Mouse (Mus musculus) myocyte (in vitro differentiated cells): ENCODE data around the gene Pogk.

Source experiments
- MYOD1 ChIP-seq, 3 experiments: IDR thresholded peaks; one replicate each; pipeline ENCODE4 v1.6.1; 2011; ENCODE audit warnings: control low read depth in 2 of 3, low read depth in 2 of 3, mild to moderate bottlenecking in 2 of 3, moderate library complexity in 1 of 3; ENCODE audit not compliant: insufficient read length in 2 of 3, control insufficient read depth in 1 of 3
- MYOG ChIP-seq, 3 experiments: IDR thresholded peaks; one replicate each; pipeline ENCODE4 v1.6.1; 2011; ENCODE audit warnings: control low read depth in 2 of 3, low read depth in 2 of 3, mild to moderate bottlenecking in 2 of 3; ENCODE audit not compliant: insufficient read length in 2 of 3, control insufficient read depth in 1 of 3, insufficient read depth in 1 of 3
- POLR2A ChIP-seq: IDR thresholded peaks from one replicate; pipeline ENCODE4 v1.6.1; 2011; ENCODE audit warnings: low read depth, mild to moderate bottlenecking, control low read depth, moderate library complexity; ENCODE audit not compliant: insufficient read length
- POLR2AphosphoS2 ChIP-seq: IDR thresholded peaks from one replicate; pipeline ENCODE4 v1.6.1; 2011; ENCODE audit warnings: low read depth, control low read depth; ENCODE audit not compliant: insufficient read length
- REST ChIP-seq: IDR thresholded peaks from one replicate; pipeline ENCODE4 v1.6.1; 2011; ENCODE audit warnings: mild to moderate bottlenecking, control low read depth, moderate library complexity; ENCODE audit not compliant: insufficient read depth, insufficient read length
- SRF ChIP-seq: IDR thresholded peaks from one replicate; pipeline ENCODE4 v1.6.1; 2011; ENCODE audit warnings: low read depth; ENCODE audit not compliant: control insufficient read depth, insufficient read length
- TCF12 ChIP-seq: IDR thresholded peaks from one replicate; pipeline ENCODE4 v1.6.1; 2011; ENCODE audit warnings: mild to moderate bottlenecking, control low read depth; ENCODE audit not compliant: poor library complexity, insufficient read depth, severe bottlenecking
- TCF3 ChIP-seq: IDR thresholded peaks from one replicate; pipeline ENCODE4 v1.6.1; 2011; ENCODE audit warnings: low read depth, control low read depth; ENCODE audit not compliant: insufficient read length

DNA sequence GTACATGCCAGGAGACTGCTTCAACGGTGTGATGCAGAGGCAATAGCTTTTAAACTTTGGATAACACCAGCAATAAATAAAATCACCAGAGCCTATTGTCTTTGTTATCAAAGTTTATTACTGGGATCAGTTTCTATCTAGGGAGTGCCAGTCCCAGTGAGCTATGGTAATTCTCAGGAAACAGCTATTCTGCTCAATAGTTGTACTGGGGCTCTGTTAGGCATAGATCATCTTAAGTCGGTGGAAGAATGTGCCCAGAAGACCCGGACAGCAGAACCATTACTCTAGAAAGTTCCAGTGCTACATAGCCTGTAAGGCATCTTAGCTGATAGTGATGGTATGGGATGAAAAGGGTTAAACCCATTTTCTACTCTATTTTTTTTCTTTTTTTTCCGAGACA lies 14.9 kb downstream of the Pogk start:
- TF ChIP-seq POLR2A (no peak), MYOG (IDR thresholded peaks at IDR 0.05; ENCODE audit: control insufficient read depth in 1 of 3, insufficient read depth in 1 of 3, insufficient read length in 2 of 3, low read depth in 2 of 3) (no peak), MYOD1 (IDR thresholded peaks at IDR 0.05; ENCODE audit: control insufficient read depth in 1 of 3, insufficient read length in 2 of 3, low read depth in 2 of 3) (no peak), POLR2AphosphoS2 (no peak), SRF (no peak), TCF12 (no peak), TCF3 (no peak), REST (no peak)
